Mouse (Mus musculus) adrenal gland (tissue): ENCODE results near the gene Fgfr2.

ENCODE experiments used
- intact Hi-C: fragments of 180-260 bp; cut with DNase I; formaldehyde crosslinking; loops from one replicate; pipeline ENCODE4 v1.15.1; 2025

The Fgfr2 gene

GRCm38 (mm10) chr7:132302508-132303241, 820.5 kb downstream of the Fgfr2 start:
- intact Hi-C loops: no loop called here

- intact Hi-C loops: no loop called here
Observed at GRCm38 (mm10) chr7:132299661-132300210, 823.4 kb downstream of the Fgfr2 start.

GRCm38 (mm10) chr7:132298412-132298990, 824.6 kb downstream of the Fgfr2 start:
- intact Hi-C loops: no loop called here

GRCm38 (mm10) chr7:132296661-132297443, 826.3 kb downstream of the Fgfr2 start:
- intact Hi-C loops: no loop called here

GRCm38 (mm10) chr7:132296132-132296531, 827.0 kb downstream of the Fgfr2 start:
- intact Hi-C loops: no loop called here

GRCm38 (mm10) chr7:132287340-132287664, 835.8 kb downstream of the Fgfr2 start:
- intact Hi-C loops: no loop called here

- intact Hi-C loops: no loop called here
Observed at GRCm38 (mm10) chr7:132286630-132287339, 836.4 kb downstream of the Fgfr2 start.

- intact Hi-C loops: no loop called here
Observed at GRCm38 (mm10) chr7:132284795-132285194, 838.4 kb downstream of the Fgfr2 start.

GRCm38 (mm10) chr7:132284048-132284737, 839.0 kb downstream of the Fgfr2 start:
- intact Hi-C loops: no loop called here

- intact Hi-C loops: no loop called here
Observed at GRCm38 (mm10) chr7:132282576-132282975, 840.6 kb downstream of the Fgfr2 start.

- intact Hi-C loops: no loop called here
Observed at GRCm38 (mm10) chr7:132282161-132282560, 841.0 kb downstream of the Fgfr2 start.

- intact Hi-C loops: no loop called here
Observed at GRCm38 (mm10) chr7:132281753-132282152, 841.4 kb downstream of the Fgfr2 start.

GRCm38 (mm10) chr7:132278658-132279057, 844.5 kb downstream of the Fgfr2 start:
- intact Hi-C loops: no loop called here

GRCm38 (mm10) chr7:132276287-132276686, 846.9 kb downstream of the Fgfr2 start:
- intact Hi-C loops: no loop called here

- intact Hi-C loops: no loop called here
Observed at GRCm38 (mm10) chr7:132273741-132274513, 849.2 kb downstream of the Fgfr2 start.

- intact Hi-C loops: no loop called here
Observed at GRCm38 (mm10) chr7:132272984-132273383, 850.2 kb downstream of the Fgfr2 start.

- intact Hi-C loops: no loop called here
Observed at GRCm38 (mm10) chr7:132270364-132270763, 852.8 kb downstream of the Fgfr2 start.

- intact Hi-C loops: no loop called here
Observed at GRCm38 (mm10) chr7:132269661-132270060, 853.5 kb downstream of the Fgfr2 start.

GRCm38 (mm10) chr7:132267721-132268498, 855.2 kb downstream of the Fgfr2 start:
- intact Hi-C loops: no loop called here
